Comparison of ENCODE assay signal across 17 mouse cellular contexts in genomic region chr10:37171711-37172415, GRCm38 (mm10). TPM values are rescaled to one million over a fixed set of nuclear protein-coding genes. Genes with fewer than 3 reads are reported as not detected.
DNase-seq lines count a peak whose midpoint lies in the region; ATAC-seq lines count a peak whose summit lies in the region.
"Had no signal": no experiment of that assay in that cellular context is flagged by ENCODE, and none has a peak within 500 bp of the region (broad histone marks: within the 10 kb centered on the region; RNA-seq: fewer than 3 reads in every experiment).

No protein-coding gene starts in this region.

- H3K27ac ChIP-seq in embryonic facial prominence, embryonic 11.5 days (replicated peaks; ENCODE audit: low read depth, low read length), result no peak overlapping the region
- H3K27ac ChIP-seq in embryonic facial prominence, embryonic 10.5 days (replicated peaks), result no peak overlapping the region
- H3K27ac ChIP-seq in hindbrain, embryonic 10.5 days, result peak overlapping the region; percentile 53; the same call in 1 of the 2 replicates
- peak overlapping the region; percentile 44 for H3K27ac ChIP-seq in midbrain, embryonic 11.5 days (ENCODE audit: low read depth, low read length)
- no peak overlapping the region for H3K27ac ChIP-seq in neural tube, embryonic 14.5 days (ENCODE audit: low read depth, low read length)
- H3K27ac ChIP-seq: limb, embryonic 15.5 days had no signal

- 0 out of 2 replicates have a peak, but pooled peaks have one; percentile 9 for ATAC-seq in embryonic facial prominence, embryonic 11.5 days (replicated peaks; ENCODE audit: insufficient number of reproducible peaks, low FRiP score, low TSS enrichment, low read depth)
- peak; percentile 51 for ATAC-seq in midbrain, embryonic 11.5 days (ENCODE audit: low FRiP score)
- peak; percentile 71; the same call in 1 of the 2 replicates for ATAC-seq in neural tube, embryonic 14.5 days (ENCODE audit: low read depth)

- H3K9me3 ChIP-seq in embryonic facial prominence, embryonic 11.5 days (replicated peaks; ENCODE audit: control insufficient read depth, low read length), result no peaks in the 10 kb centered on the region
- no peaks in the 10 kb centered on the region for H3K9me3 ChIP-seq in embryonic facial prominence, embryonic 10.5 days
- peaks cover 4% of the 10 kb centered on the region for H3K9me3 ChIP-seq in hindbrain, embryonic 10.5 days
- H3K9me3 ChIP-seq in midbrain, embryonic 11.5 days (ENCODE audit: control insufficient read depth, low read length), result no peaks in the 10 kb centered on the region
- no peaks in the 10 kb centered on the region for H3K9me3 ChIP-seq in neural tube, embryonic 14.5 days (ENCODE audit: control insufficient read depth, low read length)
- H3K9me3 ChIP-seq: limb, embryonic 15.5 days had no signal

- H3K4me2 ChIP-seq in embryonic facial prominence, embryonic 11.5 days (ENCODE audit: low read depth, low read length), result no peak overlapping the region
- peak overlapping the region; percentile 3; the same call in 1 of the 2 replicates for H3K4me2 ChIP-seq in midbrain, embryonic 11.5 days
- no peak overlapping the region for H3K4me2 ChIP-seq in neural tube, embryonic 14.5 days (ENCODE audit: low read depth, low read length)
- H3K4me2 ChIP-seq: heart, embryonic 12.5 days; limb, embryonic 15.5 days had no signal

- no peak overlapping the region for H3K9ac ChIP-seq in embryonic facial prominence, embryonic 11.5 days (replicated peaks; ENCODE audit: low read length)
- no peak overlapping the region for H3K9ac ChIP-seq in midbrain, embryonic 11.5 days (ENCODE audit: low read length)
- H3K9ac ChIP-seq in neural tube, embryonic 14.5 days (replicated peaks; ENCODE audit: low read depth, low read length), result no peak overlapping the region
- H3K9ac ChIP-seq: heart, embryonic 12.5 days; limb, embryonic 15.5 days had no signal

- WGBS in embryonic facial prominence, embryonic 11.5 days, result 78% methylated on average over 3 of the region's 3 CpGs
- 79% methylated on average over 3 of the region's 3 CpGs for WGBS in embryonic facial prominence, embryonic 10.5 days
- 80% methylated on average over 3 of the region's 3 CpGs for WGBS in hindbrain, embryonic 10.5 days
- 36% methylated on average over 3 of the region's 3 CpGs for WGBS in midbrain, embryonic 11.5 days
- 58% methylated on average over 3 of the region's 3 CpGs for WGBS in neural tube, embryonic 14.5 days

- H3K4me3 ChIP-seq in embryonic facial prominence, embryonic 11.5 days (ENCODE audit: low read depth, low read length), result no peak overlapping the region
- no peak overlapping the region for H3K4me3 ChIP-seq in embryonic facial prominence, embryonic 10.5 days
- H3K4me3 ChIP-seq in hindbrain, embryonic 10.5 days, result no peak overlapping the region
- no peak overlapping the region for H3K4me3 ChIP-seq in midbrain, embryonic 11.5 days (ENCODE audit: low read depth, low read length)
- H3K4me3 ChIP-seq in neural tube, embryonic 14.5 days (ENCODE audit: low read depth, low read length), result no peak overlapping the region
- H3K4me3 ChIP-seq: heart, embryonic 12.5 days; limb, embryonic 15.5 days had no signal

- H3K4me1 ChIP-seq in embryonic facial prominence, embryonic 11.5 days (ENCODE audit: control insufficient read depth, insufficient read depth, low read length), result no peaks in the 10 kb centered on the region
- H3K4me1 ChIP-seq in embryonic facial prominence, embryonic 10.5 days, result 0 out of 2 replicates have a peak, but pooled peaks cover 10% of the 10 kb centered on the region
- peaks cover 12% of the 10 kb centered on the region for H3K4me1 ChIP-seq in hindbrain, embryonic 10.5 days (replicated peaks)
- peaks cover 16% of the 10 kb centered on the region for H3K4me1 ChIP-seq in midbrain, embryonic 11.5 days (ENCODE audit: control insufficient read depth, insufficient read depth, low read length)
- no peaks in the 10 kb centered on the region for H3K4me1 ChIP-seq in neural tube, embryonic 14.5 days (ENCODE audit: control insufficient read depth, insufficient read depth, low read length)
- H3K4me1 ChIP-seq: heart, embryonic 12.5 days; limb, embryonic 15.5 days had no signal

- DNase-seq in embryonic facial prominence, embryonic 11.5 days (ENCODE audit: low spot score), result no peak
- DNase-seq in embryonic facial prominence, embryonic 10.5 days (ENCODE audit: low spot score), result no peak
- DNase-seq in hindbrain, embryonic 10.5 days (ENCODE audit: low spot score), result no peak
- DNase-seq in midbrain, embryonic 11.5 days (ENCODE audit: low spot score, missing footprints), result no peak
- no peak for DNase-seq in ovary, postnatal 36 days (ENCODE audit: low spot score)
- no peak for DNase-seq in retina, embryonic 14.5 days (ENCODE audit: low spot score)
- no peak for DNase-seq in lung, postnatal 10 days
- DNase-seq: cerebellum, adult 11-12 months; kidney, adult 18-20 months; kidney, postnatal 14 days; layer of hippocampus, adult 9-11 months; lung, adult 2 months; thymus, adult 18-20 months had no signal

- H3K36me3 ChIP-seq in embryonic facial prominence, embryonic 11.5 days (replicated peaks; ENCODE audit: control insufficient read depth, insufficient read depth, low read depth, low read length), result no peaks in the 10 kb centered on the region
- H3K36me3 ChIP-seq in embryonic facial prominence, embryonic 10.5 days (replicated peaks), result no peaks in the 10 kb centered on the region
- no peaks in the 10 kb centered on the region for H3K36me3 ChIP-seq in hindbrain, embryonic 10.5 days
- no peaks in the 10 kb centered on the region for H3K36me3 ChIP-seq in midbrain, embryonic 11.5 days (ENCODE audit: control insufficient read depth, insufficient read depth, low read length)
- H3K36me3 ChIP-seq in neural tube, embryonic 14.5 days (ENCODE audit: control insufficient read depth, insufficient read depth, low read length), result no peaks in the 10 kb centered on the region
- H3K36me3 ChIP-seq: heart, embryonic 12.5 days; limb, embryonic 15.5 days had no signal

- no peaks in the 10 kb centered on the region for H3K27me3 ChIP-seq in embryonic facial prominence, embryonic 11.5 days (ENCODE audit: control insufficient read depth, insufficient read depth, low read length)
- H3K27me3 ChIP-seq in embryonic facial prominence, embryonic 10.5 days (replicated peaks; ENCODE audit: low read depth, poor library complexity, severe bottlenecking), result no peaks in the 10 kb centered on the region
- H3K27me3 ChIP-seq in hindbrain, embryonic 10.5 days (ENCODE audit: insufficient read depth, poor library complexity, severe bottlenecking), result no peaks in the 10 kb centered on the region
- H3K27me3 ChIP-seq in midbrain, embryonic 11.5 days (ENCODE audit: control insufficient read depth, insufficient read depth, low read length), result no peaks in the 10 kb centered on the region
- no peaks in the 10 kb centered on the region for H3K27me3 ChIP-seq in neural tube, embryonic 14.5 days (ENCODE audit: control insufficient read depth, insufficient read depth, low read length)
- H3K27me3 ChIP-seq: CH12.LX; heart, embryonic 12.5 days; limb, embryonic 15.5 days had no signal

RNA-seq across cellular contexts. Expression of gene Marcks, which starts 33.1 kb away (rescaled TPM):
- polyA plus RNA-seq in embryonic facial prominence, embryonic 11.5 days (2014; fragmentation: Nextera tagmentation; extraction: Ambion mirVana), result 300 and 341 TPM in 2 replicates
- 135 and 155 TPM in 2 replicates for polyA plus RNA-seq in embryonic facial prominence, embryonic 10.5 days (2016; fragmentation: Nextera tagmentation; extraction: Ambion mirVana)
- polyA plus RNA-seq in hindbrain, embryonic 10.5 days (2016; fragmentation: Nextera tagmentation; extraction: Ambion mirVana), result 171 and 173 TPM in 2 replicates
- 410 and 445 TPM in 2 replicates for polyA plus RNA-seq in midbrain, embryonic 11.5 days (2014; fragmentation: Nextera tagmentation; extraction: Ambion mirVana)
- 303 and 307 TPM in 2 replicates for polyA plus RNA-seq in neural tube, embryonic 14.5 days (2014; fragmentation: Nextera tagmentation; extraction: Ambion mirVana)

Comparison
In these comparisons a context has a peak if more than half of its experiments do, and no peak if none do; other contexts are left out.
1. ATAC-seq: peak in every context shown above with its lines; median percentile 71 in neural tube, embryonic 14.5 days; 51 in midbrain, embryonic 11.5 days; 9 in embryonic facial prominence, embryonic 11.5 days.
2. H3K27ac ChIP-seq: peak in hindbrain, embryonic 10.5 days (single experiment) and midbrain, embryonic 11.5 days (single experiment); none in embryonic facial prominence, embryonic 11.5 days (single experiment), embryonic facial prominence, embryonic 10.5 days (single experiment) and neural tube, embryonic 14.5 days (single experiment).